In the genomic region with DNA sequence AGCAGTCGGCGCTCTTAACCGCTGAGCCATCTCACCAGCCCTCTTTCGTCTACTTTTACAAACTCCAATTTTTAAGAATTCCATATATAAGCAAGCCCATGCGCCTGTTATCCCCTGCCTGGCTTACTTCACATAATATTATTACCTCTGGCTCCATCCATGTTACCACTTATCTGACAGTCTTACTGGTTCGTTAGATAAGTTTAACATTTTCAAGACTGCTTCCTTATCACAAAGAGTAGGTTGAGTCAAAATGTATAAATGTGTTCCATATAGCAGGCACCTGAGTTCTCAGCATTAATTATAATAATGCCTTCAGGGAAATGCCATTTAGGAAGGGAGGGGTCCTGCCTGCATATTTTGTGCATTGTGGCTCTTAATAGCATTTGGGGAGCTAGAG, we compare ENCODE assay signal across 17 mouse cellular contexts.
"Had no signal": no experiment of that assay in that cellular context is flagged by ENCODE, and none has a peak within 500 bp of the region (broad histone marks: within the 10 kb centered on the region; RNA-seq: fewer than 3 reads in every experiment).

No protein-coding gene starts in this region.

- H3K36me3 ChIP-seq: embryonic facial prominence, embryonic 10.5 days; embryonic facial prominence, embryonic 12.5 days; embryonic facial prominence, embryonic 13.5 days; embryonic facial prominence, embryonic 15.5 days; forebrain, embryonic 10.5 days; forebrain, embryonic 12.5 days; forebrain, embryonic 15.5 days had no signal

- H3K4me1 ChIP-seq: forebrain, embryonic 13.5 days had no signal

- H3K9ac ChIP-seq: embryonic facial prominence, embryonic 12.5 days; embryonic facial prominence, embryonic 13.5 days; embryonic facial prominence, embryonic 15.5 days; forebrain, embryonic 12.5 days; forebrain, embryonic 13.5 days; forebrain, embryonic 15.5 days; forebrain, postnatal 0 days had no signal

- H3K9me3 ChIP-seq: embryonic facial prominence, embryonic 10.5 days; embryonic facial prominence, embryonic 12.5 days; embryonic facial prominence, embryonic 13.5 days; embryonic facial prominence, embryonic 15.5 days; forebrain, embryonic 10.5 days; forebrain, embryonic 12.5 days; forebrain, embryonic 13.5 days; forebrain, embryonic 15.5 days had no signal

- H3K27ac ChIP-seq: embryonic facial prominence, embryonic 12.5 days; embryonic facial prominence, embryonic 13.5 days; embryonic facial prominence, embryonic 15.5 days; forebrain, embryonic 10.5 days; forebrain, embryonic 12.5 days; forebrain, embryonic 13.5 days; forebrain, embryonic 15.5 days; heart, adult 2 months had no signal

- H3K4me3 ChIP-seq: embryonic facial prominence, embryonic 10.5 days; embryonic facial prominence, embryonic 12.5 days; embryonic facial prominence, embryonic 13.5 days; embryonic facial prominence, embryonic 15.5 days; erythroblast, embryonic 14.5 days; forebrain, embryonic 10.5 days; forebrain, embryonic 12.5 days; forebrain, embryonic 13.5 days; forebrain, embryonic 15.5 days; heart, adult 2 months had no signal

- ATAC-seq: forebrain, embryonic 13.5 days; forebrain, embryonic 14.5 days; forebrain, embryonic 15.5 days; forebrain, embryonic 16.5 days; forebrain, postnatal 0 days had no signal

- H3K27me3 ChIP-seq: embryonic facial prominence, embryonic 12.5 days; embryonic facial prominence, embryonic 13.5 days; embryonic facial prominence, embryonic 15.5 days; forebrain, embryonic 12.5 days; forebrain, embryonic 13.5 days; forebrain, embryonic 15.5 days had no signal

- DNase-seq: embryo, embryonic 11 days; forebrain, postnatal 0 days; gastrocnemius, postnatal 10 days; gastrocnemius, postnatal 36 days; heart, adult 18-20 months had no signal

- H3K4me2 ChIP-seq: embryonic facial prominence, embryonic 12.5 days; embryonic facial prominence, embryonic 13.5 days; embryonic facial prominence, embryonic 15.5 days; forebrain, embryonic 12.5 days; forebrain, embryonic 13.5 days; forebrain, embryonic 15.5 days had no signal
